Mouse (Mus musculus): Measurements from ENCODE around the gene Aurkb. TPM values are rescaled to one million over a fixed set of nuclear protein-coding genes. Genes with fewer than 3 reads are reported as not detected.
"Not testable (repeated sequence)": the region's sequence is repeated elsewhere in the genome, so short reads cannot be mapped to it uniquely, and the experiment has no call there.

Aurkb gene
- polyA plus RNA-seq, 1 experiment from 2014 or later = 209 TPM

GRCm38 (mm10) chr11:69089616-69090290 is 44.3 kb downstream of the Aurkb start:
- Histone ChIP-seq H3K4me3 (ENCODE audit: low read depth, low read length) (peak overlapping the region; percentile 100), H3K27ac (ENCODE audit: low read depth) (no peak overlapping the region), H3K4me1 (ENCODE audit: insufficient read depth) (peaks cover 8% of the 10 kb centered on the region), H3K9me3 (ENCODE audit: low read depth, low read length) (no peaks in the 10 kb centered on the region), H3K9ac (peak overlapping the region; percentile 99), H3K4me2 (peak overlapping the region; percentile 92), H3K27me3 (ENCODE audit: insufficient read depth, low read length) (no peaks in the 10 kb centered on the region), H3K36me3 (ENCODE audit: insufficient read depth) (peaks cover 35% of the 10 kb centered on the region)
- DNase-seq = no peak
- no peak for ATAC-seq (ENCODE audit: insufficient read depth)
- 85% methylated on average over 12 of the region's 12 CpGs for WGBS
- TF ChIP-seq CTCF (IDR thresholded peaks at IDR 0.05; ENCODE audit: low read depth) = no peak

GRCm38 (mm10) chr11:69090367-69090766 is 44.9 kb downstream of the Aurkb start:
- ATAC-seq (ENCODE audit: insufficient read depth) (no peak), DNase-seq (no peak)
- 47% methylated on average over 6 of the region's 6 CpGs for WGBS
- peaks cover 35% of the 10 kb centered on the region for H3K36me3 ChIP-seq (ENCODE audit: insufficient read depth)
- no peak overlapping the region for H3K27ac ChIP-seq (ENCODE audit: low read depth)
- H3K27me3 ChIP-seq (ENCODE audit: insufficient read depth, low read length) = no peaks in the 10 kb centered on the region
- H3K9ac ChIP-seq = no peak overlapping the region
- no peak overlapping the region for H3K4me3 ChIP-seq (ENCODE audit: low read depth, low read length)
- TF ChIP-seq CTCF (IDR thresholded peaks at IDR 0.05; ENCODE audit: low read depth) = no peak
- H3K4me2 ChIP-seq = peak overlapping the region; percentile 92
- H3K9me3 ChIP-seq (ENCODE audit: low read depth, low read length) = no peaks in the 10 kb centered on the region
- H3K4me1 ChIP-seq (ENCODE audit: insufficient read depth) = peaks cover 8% of the 10 kb centered on the region

- ATAC-seq (ENCODE audit: insufficient read depth) (no peak), DNase-seq (no peak)
- no peak for TF ChIP-seq CTCF (IDR thresholded peaks at IDR 0.05; ENCODE audit: low read depth)
- Histone ChIP-seq H3K4me3 (ENCODE audit: low read depth, low read length) (no peak overlapping the region), H3K27me3 (ENCODE audit: insufficient read depth, low read length) (no peaks in the 10 kb centered on the region), H3K9ac (no peak overlapping the region), H3K36me3 (ENCODE audit: insufficient read depth) (peaks cover 35% of the 10 kb centered on the region), H3K4me2 (no peak overlapping the region), H3K27ac (ENCODE audit: low read depth) (no peak overlapping the region), H3K9me3 (ENCODE audit: low read depth, low read length) (no peaks in the 10 kb centered on the region), H3K4me1 (ENCODE audit: insufficient read depth) (peaks cover 17% of the 10 kb centered on the region)
- whole genome bisulfite sequencing = 58% methylated on average over 7 of the region's 7 CpGs
Measured at GRCm38 (mm10) chr11:69091566-69092385, 46.3 kb downstream of the Aurkb start.

- H3K4me2 ChIP-seq = no peak overlapping the region
- H3K4me1 ChIP-seq (ENCODE audit: insufficient read depth) = peaks cover 19% of the 10 kb centered on the region
- WGBS = 10% methylated on average over 3 of the region's 3 CpGs
- no peak overlapping the region for H3K27ac ChIP-seq (ENCODE audit: low read depth)
- DNase-seq = peak; percentile 90
- no peaks in the 10 kb centered on the region for H3K27me3 ChIP-seq (ENCODE audit: insufficient read depth, low read length)
- H3K9me3 ChIP-seq (ENCODE audit: low read depth, low read length) = no peaks in the 10 kb centered on the region
- peak; percentile 88 for TF ChIP-seq CTCF (IDR thresholded peaks at IDR 0.05; ENCODE audit: low read depth)
- no peak for ATAC-seq (ENCODE audit: insufficient read depth)
- no peak overlapping the region for H3K4me3 ChIP-seq (ENCODE audit: low read depth, low read length)
- peaks cover 35% of the 10 kb centered on the region for H3K36me3 ChIP-seq (ENCODE audit: insufficient read depth)
- no peak overlapping the region for H3K9ac ChIP-seq
Measured at GRCm38 (mm10) chr11:69092386-69092751, 46.9 kb downstream of the Aurkb start.

- H3K4me2 ChIP-seq = no peak overlapping the region
- no peak for DNase-seq
Measured at GRCm38 (mm10) chr11:69092871-69093270, 47.4 kb downstream of the Aurkb start.

GRCm38 (mm10) chr11:69093856-69094255 is 48.4 kb downstream of the Aurkb start:
- peaks cover 30% of the 10 kb centered on the region for H3K4me1 ChIP-seq (ENCODE audit: insufficient read depth)
- WGBS = 86% methylated on average over 7 of the region's 7 CpGs

More at GRCm38 (mm10) chr11:69092871-69093270, 47.4 kb downstream of the Aurkb start:
- no peak for TF ChIP-seq CTCF (IDR thresholded peaks at IDR 0.05; ENCODE audit: low read depth)
- Histone ChIP-seq H3K9ac (no peak overlapping the region), H3K4me1 (ENCODE audit: insufficient read depth) (peaks cover 24% of the 10 kb centered on the region), H3K36me3 (ENCODE audit: insufficient read depth) (peaks cover 35% of the 10 kb centered on the region), H3K27ac (ENCODE audit: low read depth) (no peak overlapping the region), H3K9me3 (ENCODE audit: low read depth, low read length) (no peaks in the 10 kb centered on the region), H3K4me3 (ENCODE audit: low read depth, low read length) (no peak overlapping the region), H3K27me3 (ENCODE audit: insufficient read depth, low read length) (no peaks in the 10 kb centered on the region)
- ATAC-seq (ENCODE audit: insufficient read depth) = no peak
- WGBS = 83% methylated on average over 4 of the region's 4 CpGs

More at GRCm38 (mm10) chr11:69093856-69094255, 48.4 kb downstream of the Aurkb start:
- DNase-seq; H3K9ac ChIP-seq; ATAC-seq (ENCODE audit: insufficient read depth); H3K9me3 ChIP-seq (ENCODE audit: low read depth, low read length); H3K27me3 ChIP-seq (ENCODE audit: insufficient read depth, low read length); H3K4me3 ChIP-seq (ENCODE audit: low read depth, low read length): not testable (repeated sequence)
- Histone ChIP-seq H3K4me2 (peak overlapping the region; percentile 97; the same call in 1 of the 2 replicates), H3K27ac (ENCODE audit: low read depth) (peak overlapping the region; percentile 93), H3K36me3 (ENCODE audit: insufficient read depth) (peaks cover 35% of the 10 kb centered on the region)
